Mouse (Mus musculus): ENCODE measurements around the gene Spata17. TPM values are rescaled to one million over a fixed set of nuclear protein-coding genes. Genes with fewer than 3 reads are reported as not detected.

Gene Spata17
- polyA plus RNA-seq, 1 experiment from 2014 or later = 2.9 TPM

GRCm38 (mm10) chr1:187077043-187077334 is 138.3 kb downstream of the Spata17 start:
- H3K27me3 ChIP-seq (replicated peaks; ENCODE audit: control insufficient read depth, insufficient read depth, low read length) = no peaks in the 10 kb centered on the region
- no peak overlapping the region for H3K4me3 ChIP-seq (ENCODE audit: low read length)
- 25% methylated on average over 3 of the region's 3 CpGs for WGBS
- no peak overlapping the region for H3K9ac ChIP-seq (ENCODE audit: low read depth, low read length)
- H3K9me3 ChIP-seq (ENCODE audit: control insufficient read depth, low read length) = 0 out of 2 replicates have a peak, but pooled peaks cover 3% of the 10 kb centered on the region
- H3K27ac ChIP-seq (ENCODE audit: low read depth, low read length) = no peak overlapping the region
- H3K36me3 ChIP-seq (ENCODE audit: control insufficient read depth, insufficient read depth, low read length) = no peaks in the 10 kb centered on the region
- no peak overlapping the region for H3K4me2 ChIP-seq (ENCODE audit: low read length)
- peaks cover 3% of the 10 kb centered on the region; the same call in 1 of the 2 replicates for H3K4me1 ChIP-seq (ENCODE audit: control insufficient read depth, insufficient read depth, low read depth, low read length)
- no peak for ATAC-seq

- ATAC-seq = no peak
- Histone ChIP-seq H3K4me2 (ENCODE audit: low read length) (no peak overlapping the region), H3K4me1 (ENCODE audit: control insufficient read depth, insufficient read depth, low read depth, low read length) (peaks cover 3% of the 10 kb centered on the region; the same call in 1 of the 2 replicates), H3K9ac (ENCODE audit: low read depth, low read length) (no peak overlapping the region), H3K9me3 (ENCODE audit: control insufficient read depth, low read length) (0 out of 2 replicates have a peak, but pooled peaks cover 3% of the 10 kb centered on the region), H3K36me3 (ENCODE audit: control insufficient read depth, insufficient read depth, low read length) (no peaks in the 10 kb centered on the region), H3K27me3 (replicated peaks; ENCODE audit: control insufficient read depth, insufficient read depth, low read length) (no peaks in the 10 kb centered on the region), H3K4me3 (ENCODE audit: low read length) (no peak overlapping the region), H3K27ac (ENCODE audit: low read depth, low read length) (no peak overlapping the region)
- 39% methylated on average over 3 of the region's 3 CpGs for WGBS
These were observed 138.8 kb downstream of the Spata17 start for GRCm38 (mm10) chr1:187076198-187077042.

- no peak overlapping the region for H3K27ac ChIP-seq (ENCODE audit: low read depth, low read length)
- 100% methylated on average over 1 of the region's 1 CpGs for WGBS
- no peaks in the 10 kb centered on the region for H3K27me3 ChIP-seq (replicated peaks; ENCODE audit: control insufficient read depth, insufficient read depth, low read length)
- H3K36me3 ChIP-seq (ENCODE audit: control insufficient read depth, insufficient read depth, low read length) = no peaks in the 10 kb centered on the region
- ATAC-seq = no peak
- no peak overlapping the region for H3K4me3 ChIP-seq (ENCODE audit: low read length)
- no peak overlapping the region for H3K4me2 ChIP-seq (ENCODE audit: low read length)
- H3K9me3 ChIP-seq (ENCODE audit: control insufficient read depth, low read length) = no peaks in the 10 kb centered on the region
- no peak overlapping the region for H3K9ac ChIP-seq (ENCODE audit: low read depth, low read length)
- no peaks in the 10 kb centered on the region for H3K4me1 ChIP-seq (ENCODE audit: control insufficient read depth, insufficient read depth, low read depth, low read length)
These were observed 155.4 kb downstream of the Spata17 start for GRCm38 (mm10) chr1:187059874-187060273.

GRCm38 (mm10) chr1:187054333-187054732 is 160.9 kb downstream of the Spata17 start:
- WGBS = 81% methylated on average over 2 of the region's 2 CpGs
- Histone ChIP-seq H3K4me2 (ENCODE audit: low read length) (no peak overlapping the region), H3K27ac (ENCODE audit: low read depth, low read length) (no peak overlapping the region), H3K36me3 (ENCODE audit: control insufficient read depth, insufficient read depth, low read length) (no peaks in the 10 kb centered on the region), H3K4me1 (ENCODE audit: control insufficient read depth, insufficient read depth, low read depth, low read length) (no peaks in the 10 kb centered on the region), H3K4me3 (ENCODE audit: low read length) (no peak overlapping the region), H3K9ac (ENCODE audit: low read depth, low read length) (no peak overlapping the region), H3K9me3 (ENCODE audit: control insufficient read depth, low read length) (no peaks in the 10 kb centered on the region), H3K27me3 (replicated peaks; ENCODE audit: control insufficient read depth, insufficient read depth, low read length) (no peaks in the 10 kb centered on the region)
- ATAC-seq = no peak

GRCm38 (mm10) chr1:187053862-187054261 is 161.4 kb downstream of the Spata17 start:
- H3K27me3 ChIP-seq (replicated peaks; ENCODE audit: control insufficient read depth, insufficient read depth, low read length) = no peaks in the 10 kb centered on the region
- no peak overlapping the region for H3K9ac ChIP-seq (ENCODE audit: low read depth, low read length)
- H3K27ac ChIP-seq (ENCODE audit: low read depth, low read length) = no peak overlapping the region
- ATAC-seq = no peak
- no peaks in the 10 kb centered on the region for H3K9me3 ChIP-seq (ENCODE audit: control insufficient read depth, low read length)
- H3K4me1 ChIP-seq (ENCODE audit: control insufficient read depth, insufficient read depth, low read depth, low read length) = no peaks in the 10 kb centered on the region
- 78% methylated on average over 3 of the region's 3 CpGs for WGBS
- no peaks in the 10 kb centered on the region for H3K36me3 ChIP-seq (ENCODE audit: control insufficient read depth, insufficient read depth, low read length)
- no peak overlapping the region for H3K4me2 ChIP-seq (ENCODE audit: low read length)
- H3K4me3 ChIP-seq (ENCODE audit: low read length) = no peak overlapping the region

GRCm38 (mm10) chr1:187052532-187052931 is 162.7 kb downstream of the Spata17 start:
- no peaks in the 10 kb centered on the region for H3K9me3 ChIP-seq (ENCODE audit: control insufficient read depth, low read length)
- no peaks in the 10 kb centered on the region for H3K36me3 ChIP-seq (ENCODE audit: control insufficient read depth, insufficient read depth, low read length)
- no peak overlapping the region for H3K9ac ChIP-seq (ENCODE audit: low read depth, low read length)
- no peak for ATAC-seq
- no peak overlapping the region for H3K4me2 ChIP-seq (ENCODE audit: low read length)
- no peak overlapping the region for H3K27ac ChIP-seq (ENCODE audit: low read depth, low read length)
- no peaks in the 10 kb centered on the region for H3K27me3 ChIP-seq (replicated peaks; ENCODE audit: control insufficient read depth, insufficient read depth, low read length)
- 40% methylated on average over 5 of the region's 5 CpGs for WGBS
- no peaks in the 10 kb centered on the region for H3K4me1 ChIP-seq (ENCODE audit: control insufficient read depth, insufficient read depth, low read depth, low read length)
- no peak overlapping the region for H3K4me3 ChIP-seq (ENCODE audit: low read length)

GRCm38 (mm10) chr1:187051296-187051695 is 164.0 kb downstream of the Spata17 start:
- no peaks in the 10 kb centered on the region for H3K36me3 ChIP-seq (ENCODE audit: control insufficient read depth, insufficient read depth, low read length)
- H3K4me1 ChIP-seq (ENCODE audit: control insufficient read depth, insufficient read depth, low read depth, low read length) = no peaks in the 10 kb centered on the region
- no peak overlapping the region for H3K4me3 ChIP-seq (ENCODE audit: low read length)
- H3K27ac ChIP-seq (ENCODE audit: low read depth, low read length) = no peak overlapping the region
- no peaks in the 10 kb centered on the region for H3K27me3 ChIP-seq (replicated peaks; ENCODE audit: control insufficient read depth, insufficient read depth, low read length)
- no peaks in the 10 kb centered on the region for H3K9me3 ChIP-seq (ENCODE audit: control insufficient read depth, low read length)
- H3K9ac ChIP-seq (ENCODE audit: low read depth, low read length) = no peak overlapping the region
- H3K4me2 ChIP-seq (ENCODE audit: low read length) = no peak overlapping the region
- ATAC-seq = no peak
- 85% methylated on average over 8 of the region's 8 CpGs for WGBS

- no peak overlapping the region for H3K4me3 ChIP-seq (ENCODE audit: low read length)
- no peaks in the 10 kb centered on the region for H3K9me3 ChIP-seq (ENCODE audit: control insufficient read depth, low read length)
- 90% methylated on average over 9 of the region's 9 CpGs for WGBS
- no peak overlapping the region for H3K27ac ChIP-seq (ENCODE audit: low read depth, low read length)
- H3K27me3 ChIP-seq (replicated peaks; ENCODE audit: control insufficient read depth, insufficient read depth, low read length) = no peaks in the 10 kb centered on the region
- no peak for ATAC-seq
- H3K9ac ChIP-seq (ENCODE audit: low read depth, low read length) = no peak overlapping the region
- no peaks in the 10 kb centered on the region for H3K36me3 ChIP-seq (ENCODE audit: control insufficient read depth, insufficient read depth, low read length)
- no peaks in the 10 kb centered on the region for H3K4me1 ChIP-seq (ENCODE audit: control insufficient read depth, insufficient read depth, low read depth, low read length)
- H3K4me2 ChIP-seq (ENCODE audit: low read length) = no peak overlapping the region
These were observed 166.5 kb downstream of the Spata17 start for GRCm38 (mm10) chr1:187048681-187049288.

GRCm38 (mm10) chr1:187044726-187045125 is 170.5 kb downstream of the Spata17 start:
- no peak for ATAC-seq
- Histone ChIP-seq H3K4me3 (ENCODE audit: low read length) (no peak overlapping the region), H3K27me3 (replicated peaks; ENCODE audit: control insufficient read depth, insufficient read depth, low read length) (no peaks in the 10 kb centered on the region), H3K36me3 (ENCODE audit: control insufficient read depth, insufficient read depth, low read length) (no peaks in the 10 kb centered on the region), H3K9ac (ENCODE audit: low read depth, low read length) (no peak overlapping the region), H3K27ac (ENCODE audit: low read depth, low read length) (no peak overlapping the region), H3K4me2 (ENCODE audit: low read length) (no peak overlapping the region), H3K9me3 (ENCODE audit: control insufficient read depth, low read length) (no peaks in the 10 kb centered on the region), H3K4me1 (ENCODE audit: control insufficient read depth, insufficient read depth, low read depth, low read length) (no peaks in the 10 kb centered on the region)
- 56% methylated on average over 6 of the region's 6 CpGs for WGBS

Measured in hindbrain, embryonic 16.5 days (tissue).